Mouse (Mus musculus) gastrocnemius, adult 18-20 months (tissue): ENCODE results near the gene Syngr1. TPM values are rescaled to one million over a fixed set of nuclear protein-coding genes. Genes with fewer than 3 reads are reported as not detected.

Source experiments
- DNase-seq: peaks from one replicate; pipeline ENCODE4 v3.0.0; 2021; ENCODE audit warnings: low spot score
- total RNA-seq, 2 experiments: library from RNA; stranded (reverse); gene quantifications; 2 replicates each; pipeline ENCODE4 v1.2.3; 2021

Syngr1 gene
- total RNA-seq, 2 experiments from 2014 or later: 54.8 to 60.6 TPM

- peak; percentile 90 for DNase-seq
Measured at GRCm38 (mm10) chr15:80088637-80089036, 2.5 kb upstream of the Syngr1 start.

- DNase-seq: no peak
Measured at GRCm38 (mm10) chr15:80090155-80090554, 979 bp upstream of the Syngr1 start.

- no peak for DNase-seq
Measured at GRCm38 (mm10) chr15:80090741-80091120, 403 bp upstream of the Syngr1 start.

- DNase-seq: no peak
Measured at GRCm38 (mm10) chr15:80092041-80092441, 907 bp downstream of the Syngr1 start.

- no peak for DNase-seq
Measured at GRCm38 (mm10) chr15:80092599-80092998, 1.5 kb downstream of the Syngr1 start.

GRCm38 (mm10) chr15:80094201-80094600, 3.1 kb downstream of the Syngr1 start:
- DNase-seq: no peak

GRCm38 (mm10) chr15:80095596-80095995, 4.5 kb downstream of the Syngr1 start:
- DNase-seq: no peak

GRCm38 (mm10) chr15:80096406-80096805, 5.3 kb downstream of the Syngr1 start:
- DNase-seq: no peak

GRCm38 (mm10) chr15:80096946-80097881, 6.1 kb downstream of the Syngr1 start:
- DNase-seq: no peak

GRCm38 (mm10) chr15:80097999-80098461, 6.9 kb downstream of the Syngr1 start:
- DNase-seq: no peak

- DNase-seq: no peak
Measured at GRCm38 (mm10) chr15:80098809-80099208, 7.7 kb downstream of the Syngr1 start.

GRCm38 (mm10) chr15:80099477-80099876, 8.3 kb downstream of the Syngr1 start:
- DNase-seq: no peak

GRCm38 (mm10) chr15:80100196-80100595, 9.1 kb downstream of the Syngr1 start:
- no peak for DNase-seq

- DNase-seq: no peak
Measured at GRCm38 (mm10) chr15:80100871-80101270, 9.7 kb downstream of the Syngr1 start.

GRCm38 (mm10) chr15:80101503-80101902, 10.4 kb downstream of the Syngr1 start:
- no peak for DNase-seq

GRCm38 (mm10) chr15:80102495-80102894, 11.4 kb downstream of the Syngr1 start:
- no peak for DNase-seq

GRCm38 (mm10) chr15:80105490-80106410, 14.6 kb downstream of the Syngr1 start:
- DNase-seq: no peak

- DNase-seq: no peak
Measured at GRCm38 (mm10) chr15:80107143-80107542, 16.0 kb downstream of the Syngr1 start.

GRCm38 (mm10) chr15:80107575-80107974, 16.4 kb downstream of the Syngr1 start:
- no peak for DNase-seq

GRCm38 (mm10) chr15:80111436-80111835, 20.3 kb downstream of the Syngr1 start:
- DNase-seq: no peak

GRCm38 (mm10) chr15:80112499-80112898, 21.4 kb downstream of the Syngr1 start:
- no peak for DNase-seq

- DNase-seq: no peak
Measured at GRCm38 (mm10) chr15:80114414-80114813, 23.3 kb downstream of the Syngr1 start.
